Mouse (Mus musculus) neural tube, embryonic 15.5 days (tissue): ENCODE data around the gene Apoh. TPM values are rescaled to one million over a fixed set of nuclear protein-coding genes. Genes with fewer than 3 reads are reported as not detected.

ENCODE experiments used
- ATAC-seq: fragments of 200-750 bp; cut with Nextera tagmentation; 2 replicates; pipeline ENCODE4 v1.8.0; 2017; ENCODE audit warnings: mild to moderate bottlenecking, moderate TSS enrichment, moderate library complexity; ENCODE audit not compliant: low FRiP score
- H3K27ac ChIP-seq: fragments of 300-500 bp; sonication (generic); replicated peaks from 2 replicates; pipeline ENCODE4 v1.5.1; 2015; ENCODE audit warnings: mild to moderate bottlenecking, inconsistent platforms
- H3K27me3 ChIP-seq: fragments of 300-500 bp; sonication (generic); replicated peaks from 2 replicates; pipeline ENCODE4 v1.6.1; 2015; ENCODE audit warnings: inconsistent platforms
- H3K36me3 ChIP-seq: fragments of 300-500 bp; sonication (generic); 2 replicates; pipeline ENCODE4 v1.6.1; 2015; ENCODE audit warnings: inconsistent platforms
- H3K4me1 ChIP-seq: fragments of 300-500 bp; sonication (generic); 2 replicates; pipeline ENCODE4 v1.6.1; 2015; ENCODE audit warnings: inconsistent platforms
- H3K4me2 ChIP-seq: fragments of 300-500 bp; sonication (generic); 2 replicates; pipeline ENCODE4 v1.6.1; 2015; ENCODE audit warnings: inconsistent platforms, mild to moderate bottlenecking, moderate library complexity
- H3K4me3 ChIP-seq: fragments of 300-500 bp; sonication (generic); replicated peaks from 2 replicates; pipeline ENCODE4 v1.5.1; 2015; ENCODE audit warnings: mild to moderate bottlenecking, inconsistent platforms
- H3K9ac ChIP-seq: fragments of 300-500 bp; sonication (generic); replicated peaks from 2 replicates; pipeline ENCODE4 v1.6.1; 2015; ENCODE audit warnings: mild to moderate bottlenecking, inconsistent platforms
- H3K9me3 ChIP-seq: fragments of 300-500 bp; sonication (generic); replicated peaks from 2 replicates; pipeline ENCODE4 v1.6.1; 2016; ENCODE audit warnings: inconsistent platforms
- WGBS: fragments of 180-500 bp; shearing (Covaris S2); methylation state at CpG from one replicate; pipeline ENCODE4 v1.1.7; 2015; ENCODE audit warnings: mixed read lengths; 5-methylcytosine and 5-hydroxymethylcytosine counted together
- polyA plus RNA-seq: library from polyadenylated mRNA; unstranded; fragments of >200 nt; fragmentation: Nextera tagmentation; extraction: Ambion mirVana; gene quantifications from 2 replicates; pipeline ENCODE4 v1.2.1, GENCODE M21; 2015

The Apoh gene
- polyA plus RNA-seq, 1 experiment from 2014 or later: 0.42 TPM

DNA sequence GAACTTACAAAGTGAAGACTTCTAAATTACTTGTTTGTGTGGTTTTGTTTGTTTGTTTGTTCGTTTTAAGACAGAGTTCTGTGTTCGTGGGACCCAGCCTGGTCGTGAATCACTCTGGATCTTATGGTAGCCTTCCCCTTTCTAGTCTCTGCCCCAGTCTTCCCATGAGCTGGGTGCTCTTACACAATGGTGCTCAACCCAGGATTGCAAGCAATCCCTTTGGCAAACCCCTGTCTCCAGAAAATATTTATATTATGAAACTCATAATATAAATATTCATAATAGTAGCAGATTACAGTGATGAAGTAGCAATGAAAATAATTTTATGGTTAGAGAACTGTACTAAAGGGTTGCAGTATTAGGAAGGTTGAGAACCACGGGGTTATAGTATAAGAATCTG is 12.9 kb downstream of the Apoh start:
- Histone ChIP-seq H3K27ac (no peak overlapping the region), H3K4me1 (no peaks in the 10 kb centered on the region), H3K4me2 (no peak overlapping the region), H3K36me3 (no peaks in the 10 kb centered on the region), H3K9ac (no peak overlapping the region), H3K27me3 (no peaks in the 10 kb centered on the region), H3K9me3 (no peaks in the 10 kb centered on the region), H3K4me3 (no peak overlapping the region)
- WGBS: 91% methylated on average over 4 of the region's 4 CpGs
- no peak for ATAC-seq

DNA sequence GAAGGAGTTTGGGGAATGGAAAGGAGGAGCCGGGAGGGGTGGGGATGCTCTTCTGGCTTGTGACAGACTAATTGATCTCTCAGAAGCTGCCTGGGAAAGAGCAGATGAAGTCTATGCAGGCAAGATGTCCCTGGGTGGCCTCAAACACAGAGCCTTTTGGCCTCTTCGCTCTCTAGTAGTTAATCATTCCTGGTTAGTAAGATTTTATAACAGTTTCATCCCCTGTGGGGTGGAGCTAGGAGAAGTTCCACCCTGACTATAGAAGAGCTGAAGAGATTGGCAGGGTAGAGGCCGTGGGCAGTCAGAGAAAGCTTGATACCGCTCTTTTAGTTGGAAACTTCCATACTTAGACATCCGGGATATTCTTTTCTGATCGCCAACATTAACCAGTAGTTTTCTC is 15.8 kb downstream of the Apoh start:
- H3K27ac ChIP-seq: no peak overlapping the region
- no peak for ATAC-seq
- H3K9ac ChIP-seq: no peak overlapping the region
- H3K27me3 ChIP-seq: no peaks in the 10 kb centered on the region
- no peak overlapping the region for H3K4me3 ChIP-seq
- 78% methylated on average over 6 of the region's 6 CpGs for WGBS
- H3K36me3 ChIP-seq: no peaks in the 10 kb centered on the region
- no peaks in the 10 kb centered on the region for H3K4me1 ChIP-seq
- no peak overlapping the region for H3K4me2 ChIP-seq
- no peaks in the 10 kb centered on the region for H3K9me3 ChIP-seq

DNA sequence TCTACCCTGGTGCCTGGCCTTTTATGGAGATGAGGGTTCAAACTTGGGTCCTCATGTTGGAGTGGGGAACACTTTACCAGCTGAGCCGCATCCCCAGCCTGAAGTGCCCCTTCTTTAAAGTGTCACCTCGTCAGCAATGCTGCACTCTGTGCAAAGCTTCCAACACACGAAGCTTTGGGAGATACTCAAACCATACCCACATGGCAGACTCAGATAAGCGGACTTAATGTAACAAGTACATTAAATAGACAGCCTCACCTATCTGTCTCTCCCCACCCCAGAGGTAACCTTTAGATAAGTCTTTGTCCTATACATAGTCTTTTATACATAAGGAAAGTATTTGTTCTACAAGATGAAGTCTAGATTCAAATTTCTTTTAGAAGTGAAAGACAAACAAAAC is 17.8 kb downstream of the Apoh start:
- Histone ChIP-seq H3K27ac (no peak overlapping the region), H3K4me3 (no peak overlapping the region), H3K9me3 (no peaks in the 10 kb centered on the region), H3K27me3 (no peaks in the 10 kb centered on the region), H3K36me3 (no peaks in the 10 kb centered on the region), H3K4me2 (no peak overlapping the region), H3K4me1 (no peaks in the 10 kb centered on the region), H3K9ac (no peak overlapping the region)
- no peak for ATAC-seq
- WGBS: 94% methylated on average over 4 of the region's 4 CpGs

DNA sequence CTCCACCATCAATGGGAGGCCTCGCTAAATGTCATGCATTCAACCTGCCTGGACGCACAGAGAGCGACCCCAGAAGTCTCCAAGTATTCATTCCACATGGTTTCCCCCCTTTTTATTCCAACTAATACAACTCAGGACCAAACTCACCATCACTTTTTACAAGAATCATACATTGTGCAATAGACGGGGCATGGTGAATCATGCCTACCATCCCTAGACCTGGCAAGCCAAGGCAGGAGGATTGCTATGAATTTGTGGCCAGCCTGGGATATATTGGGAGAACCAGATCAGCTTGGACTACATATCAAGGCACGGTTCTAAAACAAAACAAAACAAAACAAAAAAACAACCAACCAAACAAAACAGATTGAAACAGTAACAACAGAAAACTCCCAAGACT is 19.8 kb downstream of the Apoh start:
- Histone ChIP-seq H3K9me3 (no peaks in the 10 kb centered on the region), H3K9ac (no peak overlapping the region), H3K4me2 (no peak overlapping the region), H3K27me3 (no peaks in the 10 kb centered on the region), H3K4me3 (no peak overlapping the region), H3K27ac (no peak overlapping the region), H3K36me3 (no peaks in the 10 kb centered on the region), H3K4me1 (no peaks in the 10 kb centered on the region)
- WGBS: 93% methylated on average over 5 of the region's 5 CpGs
- no peak for ATAC-seq

GRCm38 (mm10) chr11:108363991-108364390 is 20.8 kb downstream of the Apoh start:
- Histone ChIP-seq H3K4me2 (no peak overlapping the region), H3K36me3 (no peaks in the 10 kb centered on the region), H3K27ac (no peak overlapping the region), H3K9me3 (no peaks in the 10 kb centered on the region), H3K9ac (no peak overlapping the region), H3K4me1 (no peaks in the 10 kb centered on the region), H3K27me3 (no peaks in the 10 kb centered on the region), H3K4me3 (no peak overlapping the region)
- 89% methylated on average over 4 of the region's 4 CpGs for WGBS
- ATAC-seq: no peak

DNA sequence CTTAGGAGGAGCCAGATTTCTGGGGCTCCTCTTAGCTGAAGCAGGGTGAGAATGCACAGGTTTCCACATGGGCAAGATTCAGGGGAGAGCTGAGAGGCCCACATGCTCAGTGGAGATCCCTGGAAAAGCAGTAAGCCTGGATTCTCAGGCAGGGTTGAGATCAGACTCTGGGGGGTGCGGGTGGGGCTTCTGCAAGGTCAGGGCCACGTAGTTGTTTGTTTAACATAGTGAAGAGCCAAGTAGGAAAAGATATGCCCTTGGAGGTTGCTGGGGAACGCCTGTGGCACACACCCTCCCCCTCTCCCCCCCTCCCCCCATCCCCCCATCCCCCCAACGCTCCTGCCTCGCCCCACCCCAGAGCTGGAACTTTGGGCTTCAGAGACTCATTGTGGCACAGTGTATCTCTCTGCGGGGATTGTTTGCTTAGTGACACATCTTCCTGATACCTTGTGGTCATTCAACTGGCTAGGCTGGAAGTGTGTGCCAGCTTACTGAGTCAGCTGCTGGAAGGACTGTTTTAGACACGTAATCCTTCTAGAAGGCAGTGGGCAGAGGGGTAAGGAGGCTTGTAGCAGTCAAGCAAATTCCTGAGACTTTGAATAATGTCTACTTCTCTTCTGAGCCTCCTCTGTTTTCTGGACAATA is 21.9 kb downstream of the Apoh start:
- H3K9ac ChIP-seq: no peak overlapping the region
- H3K4me3 ChIP-seq: no peak overlapping the region
- no peak overlapping the region for H3K27ac ChIP-seq
- H3K4me1 ChIP-seq: no peaks in the 10 kb centered on the region
- no peaks in the 10 kb centered on the region for H3K27me3 ChIP-seq
- ATAC-seq: no peak
- no peaks in the 10 kb centered on the region for H3K36me3 ChIP-seq
- no peaks in the 10 kb centered on the region for H3K9me3 ChIP-seq
- 61% methylated on average over 7 of the region's 7 CpGs for WGBS
- no peak overlapping the region for H3K4me2 ChIP-seq

- Histone ChIP-seq H3K9ac (no peak overlapping the region), H3K4me3 (no peak overlapping the region), H3K36me3 (no peaks in the 10 kb centered on the region), H3K27ac (no peak overlapping the region), H3K4me2 (no peak overlapping the region), H3K9me3 (no peaks in the 10 kb centered on the region), H3K27me3 (no peaks in the 10 kb centered on the region), H3K4me1 (no peaks in the 10 kb centered on the region)
- WGBS: 78% methylated on average over 7 of the region's 7 CpGs
- no peak for ATAC-seq
Observed at GRCm38 (mm10) chr11:108365600-108365999, 22.4 kb downstream of the Apoh start.

DNA sequence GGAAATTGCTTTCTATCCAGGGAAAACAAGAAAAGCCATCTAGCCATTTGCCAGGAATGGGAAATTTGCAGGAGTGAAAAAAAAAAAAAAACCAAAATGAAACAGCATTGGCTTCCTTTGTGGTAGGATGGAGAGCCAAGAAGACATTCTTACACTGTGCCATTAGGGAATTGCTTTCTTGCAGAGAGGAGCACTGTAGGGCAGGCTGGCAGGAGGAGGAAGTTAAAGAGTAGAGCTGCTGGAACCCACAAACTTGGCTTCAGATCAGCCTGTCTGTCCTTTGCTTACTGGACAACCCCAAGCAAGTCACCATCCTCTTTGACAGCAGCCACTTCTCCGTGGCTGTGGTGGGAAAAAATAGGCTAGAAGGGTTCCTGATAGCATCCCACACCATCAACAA is 23.9 kb downstream of the Apoh start:
- 91% methylated on average over 1 of the region's 1 CpGs for WGBS
- no peak overlapping the region for H3K4me2 ChIP-seq
- no peak overlapping the region for H3K4me3 ChIP-seq
- no peaks in the 10 kb centered on the region for H3K4me1 ChIP-seq
- H3K27me3 ChIP-seq: no peaks in the 10 kb centered on the region
- H3K27ac ChIP-seq: no peak overlapping the region
- no peak overlapping the region for H3K9ac ChIP-seq
- ATAC-seq: no peak
- H3K36me3 ChIP-seq: no peaks in the 10 kb centered on the region
- no peaks in the 10 kb centered on the region for H3K9me3 ChIP-seq

- no peak overlapping the region for H3K27ac ChIP-seq
- H3K4me1 ChIP-seq: peaks cover 6% of the 10 kb centered on the region; the same call in 1 of the 2 replicates
- no peaks in the 10 kb centered on the region for H3K27me3 ChIP-seq
- no peaks in the 10 kb centered on the region for H3K36me3 ChIP-seq
- H3K4me2 ChIP-seq: no peak overlapping the region
- no peaks in the 10 kb centered on the region for H3K9me3 ChIP-seq
- H3K9ac ChIP-seq: no peak overlapping the region
- ATAC-seq: no peak
- H3K4me3 ChIP-seq: no peak overlapping the region
- 92% methylated on average over 7 of the region's 7 CpGs for WGBS
Observed at GRCm38 (mm10) chr11:108376815-108377214, 33.7 kb downstream of the Apoh start.

DNA sequence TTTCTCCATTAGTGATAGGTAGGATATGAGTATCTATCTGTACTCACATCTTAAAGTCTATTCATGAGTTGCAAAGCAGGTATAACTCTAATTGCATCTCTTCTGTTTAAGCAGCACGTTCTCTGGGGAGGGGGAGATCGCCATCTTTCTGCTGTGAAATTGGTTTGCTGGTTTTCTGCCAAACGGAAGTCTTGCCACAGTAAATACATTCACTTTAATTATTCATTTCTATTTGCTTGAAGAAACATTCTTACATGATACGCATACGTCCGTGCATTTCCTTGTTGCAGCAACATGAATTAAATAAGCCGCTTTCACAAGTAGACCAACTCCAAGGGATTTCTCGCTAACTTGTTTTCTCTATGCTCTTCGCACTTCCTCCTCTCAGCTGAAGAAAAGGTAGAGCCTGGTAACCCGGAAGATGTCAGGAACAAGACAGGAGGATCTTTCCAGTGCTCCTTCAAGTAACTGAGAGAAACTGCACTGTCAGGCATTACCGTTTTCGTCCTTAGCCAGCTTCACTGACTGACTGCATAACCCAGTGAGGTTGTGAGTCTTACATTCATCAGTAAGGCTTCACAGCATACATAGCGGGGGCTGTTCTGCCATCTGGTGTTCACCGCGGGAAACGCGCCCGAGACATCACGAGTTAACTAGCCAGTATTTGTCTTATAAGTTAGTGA is 34.7 kb downstream of the Apoh start:
- Histone ChIP-seq H3K27ac (peak overlapping the region; percentile 58; the same call in 1 of the 2 replicates), H3K36me3 (no peaks in the 10 kb centered on the region), H3K4me2 (peak overlapping the region; percentile 40), H3K9me3 (no peaks in the 10 kb centered on the region), H3K27me3 (no peaks in the 10 kb centered on the region), H3K4me1 (peaks cover 6% of the 10 kb centered on the region; the same call in 1 of the 2 replicates), H3K9ac (no peak overlapping the region), H3K4me3 (no peak overlapping the region)
- 29% methylated on average over 19 of the region's 19 CpGs for WGBS
- peak; percentile 87 for ATAC-seq

GRCm38 (mm10) chr11:108378363-108378751 is 35.2 kb downstream of the Apoh start:
- no peaks in the 10 kb centered on the region for H3K27me3 ChIP-seq
- H3K36me3 ChIP-seq: no peaks in the 10 kb centered on the region
- H3K4me3 ChIP-seq: no peak overlapping the region
- H3K27ac ChIP-seq: no peak overlapping the region
- H3K4me1 ChIP-seq: peaks cover 6% of the 10 kb centered on the region; the same call in 1 of the 2 replicates
- WGBS: 84% methylated on average over 4 of the region's 4 CpGs
- 0 out of 2 replicates have a peak, but pooled peaks have one; percentile 31 for ATAC-seq
- H3K4me2 ChIP-seq: no peak overlapping the region
- H3K9ac ChIP-seq: no peak overlapping the region
- H3K9me3 ChIP-seq: no peaks in the 10 kb centered on the region

- Histone ChIP-seq H3K27me3 (no peaks in the 10 kb centered on the region), H3K27ac (no peak overlapping the region), H3K4me1 (peaks cover 8% of the 10 kb centered on the region), H3K9me3 (no peaks in the 10 kb centered on the region), H3K9ac (no peak overlapping the region), H3K36me3 (no peaks in the 10 kb centered on the region), H3K4me2 (no peak overlapping the region), H3K4me3 (no peak overlapping the region)
- 78% methylated on average over 3 of the region's 3 CpGs for whole genome bisulfite sequencing
- no peak for ATAC-seq
Observed at GRCm38 (mm10) chr11:108382664-108383063, 39.5 kb downstream of the Apoh start.
